11 mouse cellular contexts compared by ENCODE assay signal in genomic region chr2:165869257-165869656, GRCm38 (mm10). TPM values are rescaled to one million over a fixed set of nuclear protein-coding genes. Genes with fewer than 3 reads are reported as not detected.
A peak's percentile ranks its signal among the peaks of the same experiment; 100 is the strongest.
DNase-seq lines count a peak whose midpoint lies in the region; ATAC-seq and TF ChIP-seq lines count a peak whose summit lies in the region.
"Had no signal": no experiment of that assay in that cellular context is flagged by ENCODE, and none has a peak within 500 bp of the region (broad histone marks: within the 10 kb centered on the region; RNA-seq: fewer than 3 reads in every experiment).

No protein-coding gene starts in this region.

- no peaks in the 10 kb centered on the region for H3K9me3 ChIP-seq in kidney, embryonic 14.5 days (ENCODE audit: control insufficient read depth, low read length)
- no peaks in the 10 kb centered on the region for H3K9me3 ChIP-seq in embryonic facial prominence, embryonic 12.5 days
- H3K9me3 ChIP-seq in liver, embryonic 14.5 days (ENCODE audit: control insufficient read depth, low read length), result no peaks in the 10 kb centered on the region
- H3K9me3 ChIP-seq: neural tube, embryonic 12.5 days had no signal

- no peak for TF ChIP-seq CTCF in liver, embryonic 14.5 days (IDR thresholded peaks at IDR 0.05; ENCODE audit: low read depth)

- H3K4me3 ChIP-seq in kidney, embryonic 14.5 days (ENCODE audit: low read length), result no peak overlapping the region
- no peak overlapping the region for H3K4me3 ChIP-seq in brown adipose tissue, adult 24 weeks (ENCODE audit: insufficient read depth, low read depth, low read length)
- no peak overlapping the region for H3K4me3 ChIP-seq in embryonic facial prominence, embryonic 12.5 days
- no peak overlapping the region for H3K4me3 ChIP-seq in liver, embryonic 14.5 days (ENCODE audit: insufficient read depth in 1 of 2, low read depth in 2 of 2, low read length in 2 of 2)
- H3K4me3 ChIP-seq: erythroblast, embryonic 14.5 days; neural tube, embryonic 12.5 days had no signal

- no peak for DNase-seq in kidney, adult 11 months
- no peak for DNase-seq in liver, embryonic 14.5 days (ENCODE audit: low read depth in 3 of 3, low spot score in 3 of 3)
- DNase-seq in cerebellum, postnatal 10 days, result no peak
- DNase-seq in frontal cortex, postnatal 10 days (ENCODE audit: low spot score in 2 of 2), result no peak
- DNase-seq: adrenal gland, adult 8-10 months; cerebellum, adult 8-10 months had no signal

- WGBS in kidney, embryonic 14.5 days, result 59% methylated on average over 1 of the region's 1 CpGs
- 69% methylated on average over 1 of the region's 1 CpGs for WGBS in embryonic facial prominence, embryonic 12.5 days
- 61% methylated on average over 1 of the region's 1 CpGs for WGBS in liver, embryonic 14.5 days (ENCODE audit: insufficient replicate concordance)

- H3K36me3 ChIP-seq in kidney, embryonic 14.5 days (ENCODE audit: control insufficient read depth, insufficient read depth, low read length), result peaks cover 36% of the 10 kb centered on the region
- peaks cover 16% of the 10 kb centered on the region for H3K36me3 ChIP-seq in embryonic facial prominence, embryonic 12.5 days
- peaks cover 59% of the 10 kb centered on the region for H3K36me3 ChIP-seq in liver, embryonic 14.5 days (replicated peaks; ENCODE audit: control insufficient read depth, insufficient read depth, low read depth)

- H3K4me2 ChIP-seq in kidney, embryonic 14.5 days (replicated peaks; ENCODE audit: low read depth, low read length), result no peak overlapping the region
- no peak overlapping the region for H3K4me2 ChIP-seq in embryonic facial prominence, embryonic 12.5 days (replicated peaks)
- H3K4me2 ChIP-seq in liver, embryonic 14.5 days (ENCODE audit: low read depth), result no peak overlapping the region
- H3K4me2 ChIP-seq: neural tube, embryonic 12.5 days had no signal

- peaks cover 44% of the 10 kb centered on the region for H3K4me1 ChIP-seq in kidney, embryonic 14.5 days (ENCODE audit: control insufficient read depth, insufficient read depth, low read length)
- peaks cover 40% of the 10 kb centered on the region for H3K4me1 ChIP-seq in brown adipose tissue, adult 24 weeks (ENCODE audit: control insufficient read depth, insufficient read depth, insufficient read length, low read length)
- peaks cover 58% of the 10 kb centered on the region for H3K4me1 ChIP-seq in embryonic facial prominence, embryonic 12.5 days
- H3K4me1 ChIP-seq in liver, embryonic 14.5 days (replicated peaks; ENCODE audit: control insufficient read depth in 2 of 2, insufficient read depth in 2 of 2, low read length in 1 of 2), result peaks cover 0 to 18% of the 10 kb centered on the region in 2 experiments; a peak in 3 of 4 replicates

- H3K27ac ChIP-seq in kidney, embryonic 14.5 days (ENCODE audit: low read depth, low read length), result peak overlapping the region; percentile 82; the same call in 1 of the 2 replicates
- H3K27ac ChIP-seq in brown adipose tissue, adult 24 weeks (replicated peaks; ENCODE audit: low read depth, low read length), result peak overlapping the region; percentile 41
- H3K27ac ChIP-seq in embryonic facial prominence, embryonic 12.5 days, result peak overlapping the region; percentile 69; the same call in 1 of the 2 replicates
- H3K27ac ChIP-seq in liver, embryonic 14.5 days, result no peak overlapping the region
- H3K27ac ChIP-seq: neural tube, embryonic 12.5 days had no signal

- H3K27me3 ChIP-seq in kidney, embryonic 14.5 days (ENCODE audit: control insufficient read depth, insufficient read depth, low read length), result no peaks in the 10 kb centered on the region
- H3K27me3 ChIP-seq in embryonic facial prominence, embryonic 12.5 days, result no peaks in the 10 kb centered on the region
- H3K27me3 ChIP-seq in liver, embryonic 14.5 days (ENCODE audit: control insufficient read depth, insufficient read depth, low read length), result no peaks in the 10 kb centered on the region
- H3K27me3 ChIP-seq: neural tube, embryonic 12.5 days had no signal

- no peak overlapping the region for H3K9ac ChIP-seq in kidney, embryonic 14.5 days (ENCODE audit: low read depth, low read length)
- no peak overlapping the region for H3K9ac ChIP-seq in embryonic facial prominence, embryonic 12.5 days
- H3K9ac ChIP-seq in liver, embryonic 14.5 days (replicated peaks), result no peak overlapping the region
- H3K9ac ChIP-seq: neural tube, embryonic 12.5 days had no signal

- no peak for ATAC-seq in kidney, embryonic 14.5 days (ENCODE audit: low FRiP score, low TSS enrichment)
- ATAC-seq in embryonic facial prominence, embryonic 12.5 days (ENCODE audit: insufficient number of reproducible peaks, insufficient read depth, low FRiP score, low TSS enrichment), result no peak
- 0 out of 2 replicates have a peak, but pooled peaks have one; percentile 10 for ATAC-seq in liver, embryonic 14.5 days (ENCODE audit: insufficient read depth)

- no peak for TF ChIP-seq EP300 in liver, embryonic 14.5 days (IDR thresholded peaks at IDR 0.05; ENCODE audit: low read depth)

RNA-seq across cellular contexts. Expression of gene Zmynd8, which starts 29.6 kb away (rescaled TPM):
- 44.3 and 61.1 TPM in 2 replicates for polyA plus RNA-seq in kidney, embryonic 14.5 days (2014; fragmentation: Nextera tagmentation; extraction: Ambion mirVana)
- 6.7 and 17.9 TPM in 2 replicates for polyA plus RNA-seq in brown adipose tissue, adult 24 weeks (2012; ENCODE audit: insufficient read depth, insufficient read length, missing spikeins)
- polyA plus RNA-seq in embryonic facial prominence, embryonic 12.5 days (2016; fragmentation: Nextera tagmentation; extraction: Ambion mirVana), result 58.9 and 64.2 TPM in 2 replicates
- 13.5 and 17.7 TPM in 2 replicates for polyA plus RNA-seq in liver, embryonic 14.5 days (2012; rRNA removed)
- 16.3 and 18.5 TPM in 2 replicates for polyA plus RNA-seq in liver, embryonic 14.5 days (2014; fragmentation: Nextera tagmentation; extraction: Ambion mirVana)
